Mouse (Mus musculus) heart, embryonic 10.5 days (tissue): Measurements from ENCODE around the gene Ube2d3. TPM values are rescaled to one million over a fixed set of nuclear protein-coding genes. Genes with fewer than 3 reads are reported as not detected.
A peak's percentile ranks its signal among the peaks of the same experiment; 100 is the strongest.

Source experiments
- DNase-seq: peaks from one replicate; pipeline ENCODE4 v3.0.0-alpha.2; 2017; ENCODE audit warnings: low spot score
- H3K27ac ChIP-seq: fragments of 300-500 bp; sonication (generic); 2 replicates; pipeline ENCODE4 v1.5.1; 2016; ENCODE audit warnings: mild to moderate bottlenecking
- H3K27me3 ChIP-seq: fragments of 300-500 bp; sonication (generic); 2 replicates; pipeline ENCODE4 v1.6.1; 2016; ENCODE audit warnings: mild to moderate bottlenecking; ENCODE audit not compliant: poor library complexity, insufficient read depth, severe bottlenecking
- H3K36me3 ChIP-seq: fragments of 300-500 bp; sonication (generic); 2 replicates; pipeline ENCODE4 v1.6.1; 2016; ENCODE audit warnings: mild to moderate bottlenecking, moderate library complexity
- H3K4me1 ChIP-seq: fragments of 300-500 bp; sonication (generic); 2 replicates; pipeline ENCODE4 v1.6.1; 2016; ENCODE audit warnings: mild to moderate bottlenecking
- H3K4me3 ChIP-seq: fragments of 300-500 bp; sonication (generic); 2 replicates; pipeline ENCODE4 v1.5.1; 2016; ENCODE audit warnings: mild to moderate bottlenecking, moderate library complexity
- H3K9me3 ChIP-seq: fragments of 300-500 bp; sonication (generic); 2 replicates; pipeline ENCODE4 v1.6.1; 2016; ENCODE audit warnings: mild to moderate bottlenecking, moderate library complexity
- WGBS: fragments of 180-500 bp; shearing (Covaris S2); methylation state at CpG from one replicate; pipeline ENCODE4 v1.1.7; 2016; 5-methylcytosine and 5-hydroxymethylcytosine counted together
- polyA plus RNA-seq: library from polyadenylated mRNA; unstranded; fragments of >200 nt; fragmentation: Nextera tagmentation; extraction: Ambion mirVana; gene quantifications from 2 replicates; pipeline ENCODE4 v1.2.1, GENCODE M21; 2016

Ube2d3 gene
- polyA plus RNA-seq, 1 experiment from 2014 or later: 523 TPM

DNA sequence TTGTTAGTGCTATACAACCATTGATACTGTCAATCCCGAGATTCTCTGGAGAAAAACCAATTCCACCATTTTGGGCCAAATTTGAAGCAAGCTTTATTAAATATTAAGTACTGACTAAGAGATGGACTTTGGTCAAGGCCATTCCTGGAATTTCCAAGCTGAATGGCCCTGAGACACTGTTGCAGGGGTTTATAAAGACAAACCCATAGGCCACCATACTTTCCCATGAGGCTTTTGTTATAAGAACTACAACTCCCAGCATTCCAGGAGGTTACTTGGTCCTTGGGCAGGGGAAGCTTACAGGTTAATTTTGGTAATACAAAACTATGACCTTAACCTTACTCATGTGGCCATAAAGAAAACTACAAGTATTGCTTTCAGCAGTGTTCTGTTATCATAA, 70.2 kb downstream of the Ube2d3 start:
- 75% methylated on average over 1 of the region's 1 CpGs for WGBS
- peaks cover 13% of the 10 kb centered on the region; the same call in 1 of the 2 replicates for H3K36me3 ChIP-seq

DNA sequence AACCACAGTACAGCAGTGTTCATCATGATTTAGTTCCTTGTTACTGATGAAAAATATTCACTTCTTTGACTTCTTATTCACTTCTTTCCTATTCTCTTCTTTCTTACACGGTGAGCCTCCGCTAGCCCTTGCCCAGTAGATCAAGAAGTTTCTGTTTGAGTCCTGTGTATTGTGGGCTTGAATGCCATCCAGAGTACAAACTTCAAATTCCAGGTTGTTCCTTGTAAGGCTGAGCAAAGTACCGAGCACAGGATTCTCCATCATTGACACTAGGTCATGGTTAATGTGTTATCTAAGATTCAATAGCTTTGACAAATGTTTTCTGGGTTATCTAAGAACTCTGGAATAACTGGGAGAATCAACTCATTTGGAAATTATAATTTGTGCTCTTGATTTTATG, 72.4 kb downstream of the Ube2d3 start:
- 82% methylated on average over 3 of the region's 3 CpGs for WGBS
- H3K27ac ChIP-seq: no peak overlapping the region
- peaks cover 19% of the 10 kb centered on the region; the same call in 1 of the 2 replicates for H3K4me1 ChIP-seq
- no peak for DNase-seq
- no peak overlapping the region for H3K4me3 ChIP-seq
- no peaks in the 10 kb centered on the region for H3K9me3 ChIP-seq
- H3K27me3 ChIP-seq: no peaks in the 10 kb centered on the region
- peaks cover 14% of the 10 kb centered on the region; the same call in 1 of the 2 replicates for H3K36me3 ChIP-seq

More for the DNA sequence above, 70.2 kb downstream of the Ube2d3 start:
- H3K4me3 ChIP-seq: no peak overlapping the region
- H3K9me3 ChIP-seq: no peaks in the 10 kb centered on the region
- H3K27ac ChIP-seq: no peak overlapping the region
- peaks cover 11% of the 10 kb centered on the region for H3K4me1 ChIP-seq
- no peak for DNase-seq
- H3K27me3 ChIP-seq: no peaks in the 10 kb centered on the region

DNA sequence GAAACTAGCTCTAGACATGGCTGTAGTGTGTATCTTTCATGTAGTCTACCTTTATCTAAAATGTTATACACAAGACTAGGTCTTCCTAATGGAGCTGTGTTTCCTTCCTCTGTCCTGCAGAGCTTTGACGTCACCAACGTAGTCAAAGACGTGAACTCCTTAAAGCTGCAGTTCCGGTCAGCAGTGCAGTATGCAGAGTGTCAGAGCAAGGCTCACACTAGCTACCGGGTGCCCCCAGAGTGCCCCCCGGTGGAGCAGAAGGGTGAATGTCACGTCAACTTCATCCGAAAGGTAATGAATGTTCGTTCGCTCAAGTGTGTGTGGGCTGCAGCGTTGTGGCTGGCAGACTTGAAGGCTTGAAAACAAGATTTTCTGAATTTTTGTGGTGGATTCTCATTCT, 73.7 kb downstream of the Ube2d3 start:
- Histone ChIP-seq H3K4me3 (no peak overlapping the region), H3K27me3 (no peaks in the 10 kb centered on the region), H3K4me1 (peaks cover 24% of the 10 kb centered on the region), H3K36me3 (peaks cover 14% of the 10 kb centered on the region; the same call in 1 of the 2 replicates), H3K27ac (peak overlapping the region; percentile 22; the same call in 1 of the 2 replicates), H3K9me3 (no peaks in the 10 kb centered on the region)
- no peak for DNase-seq
- 35% methylated on average over 11 of the region's 11 CpGs for WGBS

DNA sequence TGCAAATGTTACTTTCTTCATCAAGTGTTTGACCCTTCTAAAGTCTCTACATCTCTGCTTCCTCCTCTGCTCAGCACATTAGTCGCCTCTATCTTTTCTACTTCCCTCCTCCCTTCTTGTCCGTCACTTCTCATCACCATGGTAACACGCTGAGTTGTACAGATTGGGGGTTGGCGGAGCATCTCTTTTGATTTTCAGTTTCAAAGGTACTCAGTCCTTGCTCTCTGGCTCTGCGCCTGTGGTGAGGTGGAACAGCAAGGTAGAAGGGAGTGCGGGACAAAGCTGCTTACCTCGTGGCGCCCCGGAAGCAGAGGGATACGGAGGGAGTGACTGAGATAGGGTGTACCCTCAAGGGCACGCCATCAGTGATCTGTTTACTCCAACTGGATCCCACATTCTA, 75.3 kb downstream of the Ube2d3 start:
- Histone ChIP-seq H3K4me3 (peak overlapping the region; percentile 24; the same call in 1 of the 2 replicates), H3K9me3 (no peaks in the 10 kb centered on the region), H3K27me3 (no peaks in the 10 kb centered on the region), H3K36me3 (peaks cover 14% of the 10 kb centered on the region; the same call in 1 of the 2 replicates), H3K4me1 (peaks cover 31% of the 10 kb centered on the region), H3K27ac (peak overlapping the region; percentile 29; the same call in 1 of the 2 replicates)
- no peak for DNase-seq
- 43% methylated on average over 11 of the region's 11 CpGs for WGBS

DNA sequence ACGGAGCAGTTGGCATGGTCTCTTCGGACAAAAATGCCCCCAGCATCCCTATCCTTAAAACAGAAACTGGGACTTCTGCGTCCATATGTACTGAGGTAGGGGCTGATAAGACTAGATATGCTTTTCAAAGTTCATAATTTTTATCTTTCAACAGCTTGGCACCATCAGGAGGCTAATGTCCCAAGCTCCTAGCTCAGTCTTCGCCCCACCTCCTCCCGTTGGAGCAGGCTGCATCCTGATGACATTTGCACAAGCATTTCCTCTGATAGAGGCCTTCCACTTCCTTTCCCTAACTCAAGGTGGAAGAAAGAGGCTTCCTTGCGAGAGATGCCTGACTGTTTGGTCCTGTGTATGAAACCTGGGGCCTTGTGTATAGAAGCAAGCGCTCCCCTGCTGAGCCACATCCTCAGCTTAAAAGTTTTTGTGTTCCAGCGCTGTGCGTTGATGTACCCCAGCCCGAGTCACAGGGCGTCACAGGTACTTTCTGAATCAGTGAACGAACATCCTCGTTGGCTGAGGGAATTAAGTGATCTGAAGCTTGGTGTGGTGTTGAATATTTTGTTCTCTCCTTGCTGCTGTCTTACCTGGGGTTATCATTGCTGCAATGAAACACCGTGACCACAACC, 76.0 kb downstream of the Ube2d3 start:
- Histone ChIP-seq H3K27me3 (no peaks in the 10 kb centered on the region), H3K9me3 (no peaks in the 10 kb centered on the region), H3K4me1 (peaks cover 36% of the 10 kb centered on the region), H3K4me3 (no peak overlapping the region), H3K36me3 (peaks cover 14% of the 10 kb centered on the region; the same call in 1 of the 2 replicates), H3K27ac (peak overlapping the region; percentile 29)
- no peak for DNase-seq
- 73% methylated on average over 14 of the region's 14 CpGs for WGBS

DNA sequence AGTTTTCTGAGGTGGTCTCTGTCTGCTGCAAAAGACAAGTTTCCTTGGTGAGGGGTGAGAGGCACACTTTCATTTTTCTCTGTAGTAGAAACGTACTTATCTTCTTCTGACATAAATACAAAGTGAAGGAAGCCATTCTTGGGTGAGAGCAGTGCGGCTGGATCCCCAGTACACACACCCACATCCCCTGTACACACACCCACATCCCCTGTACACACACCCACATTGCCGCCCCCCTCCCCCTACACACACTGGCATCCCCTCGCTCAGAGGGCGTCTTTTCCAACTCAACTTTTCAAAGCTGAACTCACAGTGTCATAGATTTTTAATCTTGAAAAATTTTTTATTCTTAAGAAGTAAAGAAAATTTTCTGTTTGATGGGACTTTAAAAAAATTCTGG, 77.3 kb downstream of the Ube2d3 start:
- H3K27ac ChIP-seq: peak overlapping the region; percentile 80; the same call in 1 of the 2 replicates
- H3K4me1 ChIP-seq: peaks cover 47% of the 10 kb centered on the region
- WGBS: 70% methylated on average over 5 of the region's 5 CpGs
- H3K9me3 ChIP-seq: no peaks in the 10 kb centered on the region
- H3K27me3 ChIP-seq: no peaks in the 10 kb centered on the region
- H3K4me3 ChIP-seq: no peak overlapping the region
- H3K36me3 ChIP-seq: peaks cover 18% of the 10 kb centered on the region; the same call in 1 of the 2 replicates
- no peak for DNase-seq

DNA sequence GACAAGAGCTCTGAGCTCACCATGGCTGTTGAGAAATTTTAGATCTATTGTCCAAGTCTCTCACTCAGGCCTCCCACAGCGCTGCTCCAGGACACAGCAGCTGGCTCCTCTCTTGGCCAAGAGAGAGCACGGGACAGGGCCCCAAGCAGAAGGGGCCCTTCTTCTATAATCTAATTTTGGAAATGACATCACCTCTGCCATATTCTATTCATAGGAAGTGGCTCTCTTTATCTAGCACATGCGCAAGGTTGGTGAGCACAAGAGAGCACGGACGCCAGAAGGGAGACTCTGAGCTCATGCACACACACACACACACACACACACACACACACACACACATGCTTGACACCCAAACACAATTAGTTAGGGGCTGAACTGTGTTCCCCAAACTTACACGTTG, 78.9 kb downstream of the Ube2d3 start:
- peak; percentile 92 for DNase-seq
- 16% methylated on average over 6 of the region's 6 CpGs for WGBS
- peaks cover 52% of the 10 kb centered on the region for H3K4me1 ChIP-seq
- no peaks in the 10 kb centered on the region for H3K9me3 ChIP-seq
- no peaks in the 10 kb centered on the region for H3K27me3 ChIP-seq
- peak overlapping the region; percentile 80 for H3K27ac ChIP-seq
- 0 out of 2 replicates have a peak overlapping the region, but pooled peaks have one; percentile 27 for H3K4me3 ChIP-seq
- H3K36me3 ChIP-seq: peaks cover 18% of the 10 kb centered on the region; the same call in 1 of the 2 replicates

Other genes starting within 250 kb of the Ube2d3 start
- gene Cenpe, start 225.6 kb upstream of the Ube2d3 start, polyA plus RNA-seq: 20.6 and 26.9 TPM in 2 replicates
- gene Bdh2, start 156.9 kb upstream of the Ube2d3 start, polyA plus RNA-seq: 3.6 and 3.9 TPM in 2 replicates
- gene Slc9b2, start 130.4 kb upstream of the Ube2d3 start, polyA plus RNA-seq: 1.5 and 2.1 TPM in 2 replicates
- 0.44 TPM in 1 of 2 replicates, not detected in the other for gene Slc9b1, start 90.1 kb upstream of the Ube2d3 start, polyA plus RNA-seq
- 66.2 and 67.0 TPM in 2 replicates for gene Cisd2, start 14.2 kb upstream of the Ube2d3 start, polyA plus RNA-seq
- gene Manba, start 47.5 kb downstream of the Ube2d3 start, polyA plus RNA-seq: 17.3 and 31.0 TPM in 2 replicates